Mouse (Mus musculus): ENCODE measurements at regions not wholly inside any gene's neighbourhood (a gene's known extent, or its start where the extent isn't known, plus 50 kb on each side); places are given as distances from the start of the nearest gene placed in this dataset.

DNA sequence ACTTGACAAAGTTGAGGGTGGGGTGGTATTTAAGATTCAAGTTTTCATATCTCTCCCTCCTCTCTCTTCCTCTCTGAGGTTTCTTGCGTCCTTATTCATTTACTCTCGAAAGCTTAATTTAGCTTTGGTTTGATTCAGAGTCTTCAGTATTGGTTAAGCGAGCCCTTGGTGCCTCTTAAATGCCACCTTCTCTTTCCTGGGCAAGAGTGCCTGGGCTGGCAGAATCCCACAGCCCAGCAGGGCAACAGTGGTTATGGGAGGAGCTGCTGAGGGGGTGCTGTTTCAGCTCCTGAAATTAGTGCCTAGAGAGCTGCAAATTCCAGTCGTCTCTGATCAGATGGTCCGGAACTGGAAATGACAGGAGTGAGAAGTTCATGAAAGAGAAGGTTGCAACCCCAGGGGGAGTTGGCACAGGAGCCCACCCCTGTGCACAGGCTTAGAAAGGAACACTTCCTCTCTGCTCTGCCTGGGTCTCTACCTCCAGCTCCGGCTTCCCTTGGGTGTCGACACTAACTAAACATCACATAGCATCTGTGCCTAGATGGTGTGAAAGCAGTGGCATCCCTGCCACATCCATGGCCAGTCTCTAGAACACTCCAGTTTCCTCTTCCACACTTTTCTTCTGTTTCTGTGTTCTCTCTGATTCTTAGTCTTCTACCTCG lies 125.2 kb upstream of the Tent5a start:
- no peak for DNase-seq (ENCODE audit: low spot score in 2 of 2)

DNA sequence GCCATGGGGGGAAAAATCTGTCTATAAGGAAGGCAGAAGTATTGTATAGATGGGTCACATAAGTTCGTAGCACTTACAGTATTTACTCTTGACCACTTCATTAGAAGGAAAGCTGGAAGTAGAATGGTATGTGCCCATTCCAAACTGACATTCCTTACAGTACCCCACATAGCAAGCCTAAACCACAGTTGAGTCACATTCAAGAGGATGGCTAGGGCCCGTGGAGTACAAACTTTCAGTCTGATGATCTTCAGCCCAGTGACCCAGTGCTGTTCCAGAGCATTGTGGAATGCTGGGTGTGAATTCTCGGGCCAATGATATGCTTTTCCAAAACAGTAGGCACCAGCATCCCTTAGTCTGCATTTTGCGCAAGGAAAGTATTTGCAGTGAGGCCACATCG lies 124.2 kb upstream of the Tent5a start:
- no peak for DNase-seq (ENCODE audit: low spot score in 2 of 2)

DNA sequence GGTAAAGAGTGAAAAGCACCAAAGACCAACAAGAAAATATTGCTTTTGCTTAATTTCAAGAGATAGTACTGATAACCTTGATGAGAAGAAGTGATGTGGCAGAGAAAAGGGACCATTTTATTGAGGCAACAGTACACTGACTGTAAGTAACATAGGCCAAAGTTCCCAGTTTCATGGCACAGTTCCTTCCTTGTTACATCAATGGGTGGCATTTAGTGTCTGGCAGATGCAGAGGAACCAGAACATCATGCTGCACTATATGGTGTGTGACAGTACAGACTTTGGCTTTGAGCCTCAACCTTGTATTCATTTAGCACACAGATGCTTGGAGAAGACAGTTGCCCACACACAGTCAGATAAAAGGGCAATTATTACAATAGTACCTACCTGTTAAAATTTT lies 123.7 kb upstream of the Tent5a start:
- DNase-seq (ENCODE audit: low spot score in 2 of 2), result no peak

DNA sequence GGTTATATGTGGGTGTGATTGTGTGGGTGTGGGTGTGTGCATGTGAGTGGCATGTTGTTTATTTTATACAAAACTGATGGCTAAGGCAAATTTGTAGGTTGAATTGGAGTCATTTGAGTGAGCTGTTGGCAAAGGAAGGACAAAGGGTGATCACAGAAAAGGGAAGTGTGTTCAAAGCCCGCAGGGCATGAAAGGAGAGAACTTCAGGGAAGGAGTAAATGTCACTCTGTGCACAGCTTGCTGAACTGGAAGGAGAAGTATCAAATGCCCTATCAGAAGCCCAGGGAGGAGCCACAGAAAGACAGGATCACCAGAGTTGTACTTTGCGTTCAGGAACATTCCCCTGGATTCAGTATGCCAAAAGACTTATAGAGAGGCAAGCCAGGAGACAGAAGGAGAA lies 122.3 kb upstream of the Tent5a start:
- DNase-seq (ENCODE audit: low spot score in 2 of 2), result no peak

DNA sequence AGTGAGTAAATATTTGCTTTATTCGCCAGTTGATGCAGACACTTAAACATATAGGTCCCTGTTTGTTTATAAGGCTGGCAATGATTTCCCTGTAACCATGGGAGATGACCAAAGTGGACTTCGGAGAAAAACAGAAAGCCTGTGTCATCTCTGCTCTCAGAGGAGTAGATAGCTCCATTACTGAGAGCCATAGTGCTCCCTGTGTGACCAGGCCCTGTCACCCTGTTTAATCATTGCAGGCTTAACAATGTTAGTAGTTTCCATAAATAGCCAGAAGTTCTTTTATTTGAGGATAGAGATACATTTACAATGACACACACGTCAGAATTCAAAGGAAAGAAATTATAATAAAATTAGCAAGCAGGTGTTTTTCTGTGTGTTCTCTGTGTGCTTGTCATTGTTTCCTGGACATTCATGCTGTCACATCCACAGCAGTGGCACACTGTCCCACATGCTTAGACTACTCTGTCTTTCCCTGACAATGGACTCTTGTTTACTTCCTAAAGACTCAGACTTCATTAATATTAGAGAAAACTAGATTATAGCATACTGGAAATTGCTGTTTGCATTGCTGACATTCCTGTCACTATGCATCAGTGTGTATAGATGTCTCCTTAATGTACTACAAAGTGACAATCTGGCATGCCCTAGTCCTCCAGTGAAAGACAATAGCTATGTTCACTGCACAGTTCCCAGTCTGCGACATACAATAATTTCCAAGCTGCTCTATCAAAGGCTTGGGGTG lies 115.8 kb upstream of the Tent5a start:
- no peak for DNase-seq (ENCODE audit: low spot score in 2 of 2)

DNA sequence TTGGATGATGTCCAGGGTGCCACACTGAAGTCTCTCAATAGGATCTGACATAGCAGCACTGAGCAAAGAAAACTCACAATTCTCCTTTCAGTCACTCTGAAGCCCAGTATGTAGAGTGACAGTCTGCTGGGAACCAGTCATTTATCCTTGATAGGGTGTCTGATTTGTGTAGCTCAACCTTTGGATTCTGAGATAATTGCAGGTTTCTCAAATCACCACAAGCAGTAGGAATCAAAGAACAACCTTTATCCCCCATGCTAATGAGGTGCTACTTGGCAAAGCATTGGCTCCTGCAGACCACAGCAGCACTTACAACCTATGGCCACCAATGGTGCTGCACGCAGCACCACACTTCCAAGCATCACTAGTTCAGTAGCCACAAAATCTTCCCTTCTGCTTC lies 112.5 kb upstream of the Tent5a start:
- no peak for DNase-seq (ENCODE audit: low spot score in 2 of 2)

DNA sequence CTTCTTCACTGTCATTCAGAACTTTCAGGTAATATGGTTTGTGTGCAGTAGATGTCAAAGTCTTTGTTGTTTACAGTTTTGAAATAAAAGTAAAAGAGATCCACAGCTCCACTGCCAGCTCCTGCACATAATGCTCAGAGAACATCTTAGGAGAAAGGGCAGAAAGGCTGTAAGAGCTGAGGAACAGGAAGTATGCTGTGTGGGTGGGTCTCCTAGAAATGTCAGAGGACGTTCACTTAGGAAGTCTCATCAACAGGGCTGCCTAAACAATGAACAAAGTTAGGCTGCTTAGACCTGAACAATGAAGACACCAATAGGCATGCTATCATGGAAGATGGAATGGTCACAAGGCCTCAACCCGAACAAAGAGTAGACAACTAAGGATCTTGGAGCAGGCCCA lies 105.1 kb upstream of the Tent5a start:
- no peak for DNase-seq (ENCODE audit: low spot score in 2 of 2)

DNA sequence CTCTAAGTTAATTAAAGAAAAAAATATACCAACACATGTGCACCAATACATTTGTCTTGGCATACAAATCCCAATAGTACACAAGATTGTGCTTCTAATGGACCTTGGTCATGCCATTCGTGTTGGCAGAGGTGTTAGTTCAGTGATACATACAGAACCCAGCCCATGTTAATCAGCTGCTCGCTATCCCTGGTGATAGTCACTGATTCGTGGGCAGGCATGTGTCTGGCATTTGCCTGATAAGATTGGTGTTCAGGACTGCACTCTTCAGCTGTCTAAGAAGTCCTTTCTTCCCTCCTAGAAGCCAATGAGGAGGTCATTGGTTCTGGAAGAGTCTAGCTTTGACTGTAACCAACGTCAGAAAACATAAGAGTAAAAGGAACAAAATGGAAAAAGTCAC lies 99.7 kb upstream of the Tent5a start:
- DNase-seq (ENCODE audit: low spot score in 2 of 2), result no peak

DNA sequence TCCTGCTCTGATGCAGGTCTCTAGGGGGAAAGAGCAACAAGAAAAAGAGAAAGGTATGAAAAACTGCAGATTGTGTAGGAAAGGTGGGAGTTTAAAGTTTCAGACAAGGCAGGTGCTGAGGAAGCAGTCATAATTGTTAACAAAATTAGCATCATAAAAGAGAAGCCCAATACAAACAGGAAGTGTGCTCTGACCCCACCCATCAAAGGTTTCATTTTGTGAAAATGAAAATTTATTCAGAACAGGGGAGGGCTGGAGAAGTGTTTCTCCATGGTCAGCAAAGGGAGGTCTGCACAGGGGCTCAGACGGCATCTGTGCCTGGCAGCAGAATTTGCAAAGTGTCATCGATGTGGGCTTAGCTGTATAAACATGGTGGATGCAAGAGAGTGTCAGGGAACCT lies 96.8 kb upstream of the Tent5a start:
- no peak for DNase-seq (ENCODE audit: low spot score in 2 of 2)

DNA sequence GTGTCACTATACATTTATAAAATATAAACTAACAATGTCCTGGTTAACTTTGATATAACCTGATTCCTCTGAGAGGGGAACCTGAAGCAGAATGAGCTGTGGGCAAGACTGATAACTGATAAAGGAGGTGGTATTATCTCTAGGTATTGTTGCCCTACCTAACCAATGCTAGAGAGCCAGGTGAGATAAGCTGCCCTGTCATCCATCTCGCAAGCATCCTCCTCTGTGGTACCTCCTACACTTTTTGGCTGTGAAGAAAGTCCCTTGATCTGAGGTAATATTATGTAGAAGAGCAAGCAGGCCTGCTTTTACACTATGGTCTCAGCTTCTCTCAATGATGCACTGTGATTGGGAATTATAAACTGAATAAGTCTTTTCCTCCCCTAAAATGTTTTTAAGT lies 87.2 kb upstream of the Tent5a start:
- no peak for DNase-seq (ENCODE audit: low spot score in 2 of 2)

DNA sequence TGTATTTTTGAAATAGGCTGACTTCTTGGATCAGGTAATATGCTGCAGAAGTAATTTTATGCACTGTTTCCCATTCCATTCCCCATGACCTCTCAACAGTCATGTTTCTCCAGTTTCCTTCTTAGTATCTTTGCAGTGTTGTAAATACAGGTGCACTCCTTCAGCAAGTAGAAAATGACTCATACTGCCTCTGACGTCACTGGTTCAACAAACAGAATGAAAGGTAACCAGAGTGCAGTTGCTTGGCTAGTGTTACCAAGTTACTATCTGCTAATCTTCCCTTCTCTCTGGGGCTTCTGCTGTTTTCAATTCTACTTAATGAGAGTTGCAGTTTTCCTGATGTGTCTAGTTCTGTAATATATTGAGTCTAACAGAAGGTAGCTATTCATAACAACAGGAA lies 86.7 kb upstream of the Tent5a start:
- no peak for DNase-seq (ENCODE audit: low spot score in 2 of 2)

DNA sequence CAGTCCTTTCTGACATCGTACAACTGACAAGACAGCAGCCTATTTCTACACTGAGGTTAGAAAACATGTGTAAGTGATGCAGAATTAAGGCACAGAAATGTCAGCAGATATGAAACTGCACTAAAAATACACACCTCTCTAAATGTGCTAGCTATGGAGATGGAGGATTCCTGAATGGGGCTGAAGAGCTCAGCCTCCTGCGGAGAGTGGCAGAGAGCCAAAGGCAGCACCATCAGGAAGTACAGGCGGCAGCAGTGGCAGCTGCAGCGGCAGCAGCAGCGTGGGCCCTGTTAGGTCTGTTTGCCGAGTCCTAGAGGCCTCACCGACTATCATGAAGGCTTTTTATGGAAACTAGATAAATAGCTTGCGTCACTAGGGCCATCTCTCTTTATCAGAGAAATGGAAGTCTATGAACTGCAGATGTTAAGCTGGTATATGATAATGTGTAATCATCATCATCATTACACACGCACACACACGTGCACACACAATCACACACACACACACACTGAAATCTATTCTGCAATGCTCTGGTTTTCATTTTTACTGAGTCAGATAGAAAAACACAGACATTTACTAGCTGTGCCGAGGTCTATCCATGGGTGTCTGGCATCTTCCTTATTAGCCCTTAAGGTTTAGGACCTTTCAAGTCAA lies 83.6 kb upstream of the Tent5a start:
- no peak for DNase-seq (ENCODE audit: low spot score in 2 of 2)

DNA sequence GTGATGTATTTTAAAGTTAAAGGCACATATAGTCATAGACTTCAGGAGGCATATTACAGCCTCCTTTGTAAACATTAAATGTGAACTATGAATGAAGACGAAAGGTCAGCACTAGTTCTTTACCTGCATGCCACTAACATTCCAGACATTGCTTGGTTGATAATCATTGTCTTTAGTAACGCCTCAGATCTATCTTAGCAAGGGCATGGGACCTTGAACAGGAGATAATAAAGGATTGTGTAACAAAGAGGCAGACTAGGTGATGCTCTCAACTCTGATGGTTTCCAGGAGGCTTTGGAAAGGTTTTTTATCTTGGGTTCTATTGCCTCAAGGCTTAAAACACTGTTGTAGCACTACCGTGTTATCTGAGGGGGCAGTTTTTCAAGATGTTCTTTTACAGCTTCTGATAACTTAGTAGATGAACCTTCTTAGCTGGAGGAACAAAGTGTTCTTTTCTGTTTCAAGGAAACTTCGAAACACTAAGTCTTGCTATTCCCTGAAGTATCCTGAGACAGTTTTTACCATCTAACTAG lies 82.9 kb upstream of the Tent5a start:
- DNase-seq (ENCODE audit: low spot score in 2 of 2), result no peak

DNA sequence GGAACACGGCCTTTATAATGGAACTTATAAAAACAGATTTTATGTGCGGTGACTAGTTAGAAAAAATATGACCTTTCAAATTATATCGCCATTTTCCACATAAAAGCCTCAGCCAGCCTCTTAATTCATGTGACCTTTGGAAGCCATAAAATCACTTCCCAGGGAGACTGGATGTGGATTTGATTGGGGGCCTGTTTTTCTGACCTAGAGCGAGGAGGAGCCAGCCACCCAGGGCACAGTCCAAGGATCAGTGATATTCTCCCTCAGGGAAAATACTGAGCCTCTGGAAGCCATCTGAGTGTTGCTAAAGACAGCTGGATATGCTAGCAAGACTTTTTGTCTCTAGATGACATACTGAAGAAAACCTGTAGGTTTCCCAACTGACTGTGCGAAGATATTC lies 81.3 kb upstream of the Tent5a start:
- no peak for DNase-seq (ENCODE audit: low spot score in 2 of 2)

DNA sequence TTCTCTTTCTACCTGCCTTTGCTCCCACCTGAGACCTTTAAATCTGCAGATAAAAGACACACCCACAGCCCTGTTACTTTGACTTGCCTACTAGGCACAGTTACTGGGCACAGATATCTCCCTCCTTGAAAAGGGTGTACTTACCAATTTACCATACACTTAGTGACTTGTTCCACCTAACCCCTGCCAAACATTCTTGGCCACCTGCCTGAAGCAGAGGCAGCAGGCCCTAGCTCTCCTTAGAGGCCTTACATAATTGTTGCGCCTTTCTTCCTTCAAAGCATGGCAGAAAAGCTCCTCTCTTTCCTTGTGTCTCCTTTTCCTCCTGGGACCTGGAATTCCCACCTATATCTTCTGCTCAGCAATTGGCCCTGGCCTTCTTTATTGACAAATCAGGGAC lies 80.4 kb upstream of the Tent5a start:
- DNase-seq (ENCODE audit: low spot score in 2 of 2), result no peak

DNA sequence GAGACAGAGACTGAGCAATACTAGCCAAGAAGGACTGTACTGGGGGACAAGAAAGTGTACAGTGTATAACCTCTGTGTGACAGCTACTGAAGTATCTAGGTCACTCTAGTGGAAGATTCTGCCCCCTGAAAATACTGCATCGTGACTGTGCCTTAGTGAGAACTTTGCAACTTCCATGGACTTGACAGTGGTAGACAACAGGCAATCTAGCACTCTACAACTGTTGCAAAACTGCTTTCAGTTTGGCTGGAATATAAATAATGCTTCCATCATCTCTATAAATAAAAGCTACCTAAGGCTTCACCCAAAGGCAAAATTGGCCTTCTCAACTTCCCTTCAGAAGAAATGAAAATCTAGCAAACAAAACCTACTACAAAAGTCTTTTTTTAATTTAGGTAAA lies 74.6 kb upstream of the Tent5a start:
- DNase-seq (ENCODE audit: low spot score in 2 of 2), result no peak

DNA sequence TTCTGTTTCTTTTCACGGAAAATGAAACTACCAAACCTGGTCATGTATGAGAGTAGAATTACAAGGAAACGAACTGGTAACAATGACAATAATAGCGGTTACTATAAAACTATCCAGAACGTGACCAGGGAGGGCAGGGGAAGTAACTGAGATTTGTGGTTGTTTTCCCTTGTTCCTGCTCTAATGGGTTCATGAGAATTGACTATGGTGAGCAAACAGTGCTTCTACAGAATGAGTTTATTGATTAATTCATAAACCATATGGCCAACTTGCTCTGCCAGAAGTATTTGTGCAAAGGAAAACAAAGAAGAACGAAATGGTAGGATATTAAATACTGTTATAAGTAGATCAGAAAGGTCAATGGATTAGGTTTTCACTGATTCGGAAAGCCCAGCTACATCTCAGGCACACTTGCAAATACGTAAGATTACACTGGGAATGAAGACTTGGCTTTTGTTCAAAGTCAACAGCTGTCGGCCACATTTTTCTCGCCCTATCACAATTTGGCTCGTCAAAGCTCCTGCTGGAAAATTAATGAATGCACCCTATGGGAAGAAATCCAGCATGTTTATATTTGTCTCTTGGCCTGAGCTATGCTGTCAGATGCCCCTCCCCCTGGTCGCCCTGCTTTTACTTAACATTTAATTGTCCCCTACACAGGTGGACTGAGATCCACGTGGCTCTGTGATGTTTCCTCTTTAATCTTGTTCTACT lies 73.6 kb upstream of the Tent5a start:
- no peak for DNase-seq (ENCODE audit: low spot score in 2 of 2)

DNA sequence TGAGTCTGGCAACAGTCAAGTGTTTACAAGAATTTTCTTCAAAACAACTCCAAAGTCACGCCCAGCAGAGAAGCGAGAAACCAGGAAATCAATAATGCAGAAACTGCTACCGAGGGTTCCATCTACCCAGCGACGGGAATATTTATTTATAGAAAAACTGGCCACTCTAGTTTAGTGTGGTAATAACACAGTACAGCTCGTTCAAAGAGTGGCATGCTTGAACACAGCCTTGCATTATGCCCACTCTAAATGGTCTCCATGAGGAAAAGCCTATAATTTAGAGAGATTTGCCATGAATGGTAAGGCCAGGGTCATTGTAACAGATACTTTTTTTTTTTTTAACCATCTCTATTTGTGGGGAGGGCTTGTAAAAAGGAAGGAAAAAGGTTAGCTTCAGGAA lies 67.8 kb upstream of the Tent5a start:
- DNase-seq (ENCODE audit: low spot score in 2 of 2), result no peak

DNA sequence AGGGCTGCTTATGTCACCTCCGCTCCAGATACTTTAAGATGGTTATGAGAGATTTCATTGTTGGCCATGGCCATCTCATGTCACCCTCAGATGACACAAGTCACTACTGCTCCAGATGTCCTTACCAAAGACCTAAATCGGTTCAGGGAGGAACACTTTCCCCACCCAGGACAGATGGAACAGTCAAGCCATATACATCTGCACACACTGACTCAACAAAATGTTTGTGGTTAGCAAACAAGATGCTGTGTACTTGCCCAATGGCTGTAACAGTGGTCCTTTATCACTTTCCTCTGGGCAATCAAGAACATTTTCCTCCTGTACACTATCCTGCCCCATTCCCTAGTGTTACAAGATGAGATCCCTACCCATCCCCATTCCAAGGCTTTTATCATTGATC lies 64.1 kb upstream of the Tent5a start:
- DNase-seq (ENCODE audit: low spot score in 2 of 2), result no peak

DNA sequence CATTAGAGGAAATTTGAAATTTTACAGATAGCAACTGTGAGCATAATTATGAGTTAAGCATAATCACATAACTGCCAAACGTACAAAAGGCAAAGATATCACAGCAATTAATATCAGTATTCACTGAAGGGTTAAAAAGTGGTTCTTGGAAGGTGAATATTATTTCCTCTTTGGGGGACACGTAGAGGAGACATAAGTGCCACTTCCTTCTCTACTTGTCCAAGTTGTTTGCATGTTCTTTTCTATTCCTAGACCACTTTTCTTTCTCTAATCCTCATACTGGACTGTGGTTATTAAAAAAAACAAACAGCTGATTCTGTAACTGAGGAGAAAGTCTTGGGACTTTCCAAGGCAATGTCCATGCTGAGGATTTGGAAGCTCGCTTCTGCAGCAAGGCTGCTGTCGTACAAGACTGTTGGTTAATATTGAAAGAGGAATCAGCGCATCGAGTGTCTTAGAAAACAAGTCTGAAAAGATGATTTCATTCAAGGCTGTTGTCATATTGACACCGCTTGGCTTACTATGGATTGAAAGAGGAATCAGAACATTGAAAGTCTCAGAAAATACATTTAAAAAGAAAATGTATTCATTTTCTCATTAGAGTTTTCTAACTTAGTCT lies 61.7 kb upstream of the Tent5a start:
- DNase-seq (ENCODE audit: low spot score in 2 of 2), result no peak

DNA sequence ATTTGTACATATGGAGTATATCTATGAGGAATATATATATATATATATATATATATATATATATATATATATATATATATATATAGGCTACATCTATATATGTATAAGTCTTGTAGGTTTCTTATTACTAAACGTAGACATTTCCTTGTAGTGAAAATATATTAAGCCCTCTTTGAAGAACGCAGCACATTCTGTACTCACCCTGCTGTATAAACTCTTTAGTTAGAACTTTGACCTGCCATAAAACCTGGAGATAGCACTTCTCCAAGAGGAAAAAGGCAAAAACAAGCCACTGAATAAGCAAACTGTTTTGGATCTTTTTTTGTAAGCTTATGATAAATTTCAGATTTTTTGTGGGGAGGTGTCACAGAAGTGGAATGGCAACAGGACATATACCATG lies 55.3 kb upstream of the Tent5a start:
- no peak for DNase-seq (ENCODE audit: low spot score in 2 of 2)

DNA sequence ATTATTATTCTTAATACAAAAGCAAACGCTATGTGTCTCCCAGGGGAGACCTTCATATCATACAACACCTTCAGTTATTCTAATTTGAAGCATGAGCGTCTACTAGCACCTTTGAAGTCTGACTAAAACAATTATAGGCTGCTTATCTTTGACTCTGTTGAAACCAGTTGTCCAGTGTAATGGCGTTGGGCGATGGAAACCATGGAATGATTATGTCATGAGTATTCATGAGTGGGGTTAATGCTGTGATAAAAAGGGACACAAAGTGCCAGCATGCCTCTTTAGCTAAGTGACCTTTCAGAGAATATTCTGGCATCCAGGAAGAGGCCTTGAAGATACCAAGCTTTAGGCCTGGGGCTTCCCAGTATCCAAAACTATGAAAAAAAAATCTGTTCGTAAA lies 53.6 kb upstream of the Tent5a start:
- DNase-seq (ENCODE audit: low spot score in 2 of 2), result no peak

All from thymus, postnatal 10 days (tissue).